Mouse (Mus musculus): ENCODE measurements around the gene Acp1. TPM values are rescaled to one million over a fixed set of nuclear protein-coding genes. Genes with fewer than 3 reads are reported as not detected.

The Acp1 gene
- polyA plus RNA-seq, 1 experiment from 2014 or later = 120 TPM

DNA sequence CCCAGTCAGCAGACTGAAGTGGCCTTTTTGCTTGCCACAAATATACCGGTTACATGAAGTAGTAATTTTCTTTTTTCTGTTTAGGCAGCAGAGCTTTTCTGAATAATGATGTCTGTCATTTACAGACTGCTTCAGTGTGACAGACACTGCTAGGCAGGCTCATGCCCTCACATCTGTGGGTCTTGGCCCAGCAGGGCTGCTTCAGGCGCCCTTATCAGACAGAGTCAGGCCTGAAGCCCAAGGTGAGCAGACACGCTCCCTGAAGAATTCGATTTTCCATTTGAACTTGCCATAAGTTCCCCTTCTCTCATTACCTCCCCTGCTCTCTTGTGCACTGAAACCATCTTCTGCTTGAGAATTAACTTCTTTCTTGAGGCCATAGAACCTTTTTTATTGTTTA, 23.4 kb downstream of the Acp1 start:
- Histone ChIP-seq H3K27me3 (ENCODE audit: control insufficient read depth, insufficient read depth, low read length) (peaks cover 55% of the 10 kb centered on the region), H3K4me3 (ENCODE audit: control insufficient read depth in 1 of 2, insufficient read depth in 1 of 2, low read depth in 1 of 2, low read length in 2 of 2) (no peak overlapping the region), H3K9ac (ENCODE audit: low read length) (no peak overlapping the region), H3K36me3 (ENCODE audit: control insufficient read depth, insufficient read depth, low read length) (no peaks in the 10 kb centered on the region), H3K4me1 (ENCODE audit: control insufficient read depth in 2 of 2, insufficient read depth in 2 of 2, low read length in 2 of 2) (peaks cover 0 to 6% of the 10 kb centered on the region in 2 experiments; a peak in 1 of 4 replicates), H3K27ac (replicated peaks in 1 of 2; ENCODE audit: control insufficient read depth in 1 of 2, insufficient read depth in 1 of 2, low read depth in 2 of 2, low read length in 2 of 2) (no peak overlapping the region), H3K4me2 (ENCODE audit: low read length) (no peak overlapping the region), H3K9me3 (ENCODE audit: control insufficient read depth, low read length) (no peaks in the 10 kb centered on the region)
- WGBS = 70% methylated on average over 4 of the region's 4 CpGs
- ATAC-seq (ENCODE audit: insufficient number of reproducible peaks, insufficient read depth, low FRiP score, low read depth) = no peak

DNA sequence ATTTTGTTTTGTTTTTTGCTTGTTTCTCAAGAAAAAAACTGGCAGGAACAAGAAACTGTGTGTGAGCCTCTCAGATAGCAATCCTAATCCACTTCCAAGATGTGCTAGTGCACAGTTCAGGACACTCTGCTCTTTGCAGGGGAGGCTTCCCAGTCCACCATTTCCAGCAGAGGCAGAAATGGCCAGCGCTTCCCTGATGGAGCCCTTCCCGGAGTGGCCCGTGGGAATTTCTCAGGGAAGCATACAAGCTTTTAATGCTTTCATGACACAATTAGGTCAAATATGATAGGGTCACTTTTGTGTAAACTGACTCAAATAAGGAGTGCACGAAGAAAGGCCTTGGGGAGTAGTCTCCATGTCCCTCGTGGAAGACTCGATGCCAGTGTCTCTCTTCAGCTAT, 25.5 kb downstream of the Acp1 start:
- Histone ChIP-seq H3K27ac (replicated peaks in 1 of 2; ENCODE audit: control insufficient read depth in 1 of 2, insufficient read depth in 1 of 2, low read depth in 2 of 2, low read length in 2 of 2) (no peak overlapping the region), H3K4me3 (ENCODE audit: control insufficient read depth in 1 of 2, insufficient read depth in 1 of 2, low read depth in 1 of 2, low read length in 2 of 2) (no peak overlapping the region), H3K9me3 (ENCODE audit: control insufficient read depth, low read length) (no peaks in the 10 kb centered on the region), H3K36me3 (ENCODE audit: control insufficient read depth, insufficient read depth, low read length) (no peaks in the 10 kb centered on the region), H3K27me3 (ENCODE audit: control insufficient read depth, insufficient read depth, low read length) (peaks cover 69% of the 10 kb centered on the region), H3K4me2 (ENCODE audit: low read length) (no peak overlapping the region), H3K4me1 (ENCODE audit: control insufficient read depth in 2 of 2, insufficient read depth in 2 of 2, low read length in 2 of 2) (peaks cover 0 to 6% of the 10 kb centered on the region in 2 experiments; a peak in 1 of 4 replicates), H3K9ac (ENCODE audit: low read length) (no peak overlapping the region)
- 75% methylated on average over 6 of the region's 6 CpGs for WGBS
- ATAC-seq (ENCODE audit: insufficient number of reproducible peaks, insufficient read depth, low FRiP score, low read depth) = no peak

DNA sequence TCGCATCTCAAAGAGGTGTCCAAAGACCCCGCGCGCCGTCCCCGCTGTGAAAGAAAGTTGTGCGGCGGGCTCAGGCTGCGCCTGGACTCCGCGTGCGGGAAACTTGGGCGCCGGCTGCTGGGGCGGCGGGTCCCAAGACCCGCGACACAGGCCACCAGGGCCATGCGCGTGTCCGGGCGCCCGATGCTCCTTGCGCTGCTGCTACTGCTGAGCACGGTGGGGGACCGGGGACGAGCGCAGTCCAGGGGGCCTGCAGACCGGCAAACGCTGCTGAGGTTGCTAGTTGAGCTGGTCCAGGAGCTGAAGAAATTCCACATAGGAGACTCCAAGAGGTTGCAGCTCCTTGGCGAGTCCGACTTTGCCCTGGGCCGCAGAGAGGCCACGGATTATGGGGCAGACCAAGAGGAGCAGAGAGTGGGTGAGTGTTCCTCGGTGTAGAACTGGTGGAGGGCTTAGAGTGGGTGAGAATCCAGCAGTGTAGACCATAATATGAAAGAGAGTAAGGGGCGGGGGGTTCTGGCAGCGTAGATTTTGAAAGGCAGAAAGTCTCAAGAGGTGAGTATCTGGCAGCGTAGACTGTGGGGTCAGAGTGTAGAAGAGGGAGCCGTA, 26.7 kb downstream of the Acp1 start:
- H3K4me1 ChIP-seq (ENCODE audit: control insufficient read depth in 2 of 2, insufficient read depth in 2 of 2, low read length in 2 of 2) = peaks cover 0 to 6% of the 10 kb centered on the region in 2 experiments; a peak in 1 of 4 replicates
- no peak overlapping the region for H3K27ac ChIP-seq (replicated peaks in 1 of 2; ENCODE audit: control insufficient read depth in 1 of 2, insufficient read depth in 1 of 2, low read depth in 2 of 2, low read length in 2 of 2)
- 8% methylated on average over 39 of the region's 39 CpGs for WGBS
- peak overlapping the region; percentile 96 for H3K4me2 ChIP-seq (ENCODE audit: low read length)
- no peaks in the 10 kb centered on the region for H3K9me3 ChIP-seq (ENCODE audit: control insufficient read depth, low read length)
- peaks cover 81% of the 10 kb centered on the region for H3K27me3 ChIP-seq (ENCODE audit: control insufficient read depth, insufficient read depth, low read length)
- no peaks in the 10 kb centered on the region for H3K36me3 ChIP-seq (ENCODE audit: control insufficient read depth, insufficient read depth, low read length)
- peak overlapping the region; percentile 42 to 50 for H3K4me3 ChIP-seq (ENCODE audit: control insufficient read depth in 1 of 2, insufficient read depth in 1 of 2, low read depth in 1 of 2, low read length in 2 of 2)
- no peak for ATAC-seq (ENCODE audit: insufficient number of reproducible peaks, insufficient read depth, low FRiP score, low read depth)
- H3K9ac ChIP-seq (ENCODE audit: low read length) = peak overlapping the region; percentile 42

DNA sequence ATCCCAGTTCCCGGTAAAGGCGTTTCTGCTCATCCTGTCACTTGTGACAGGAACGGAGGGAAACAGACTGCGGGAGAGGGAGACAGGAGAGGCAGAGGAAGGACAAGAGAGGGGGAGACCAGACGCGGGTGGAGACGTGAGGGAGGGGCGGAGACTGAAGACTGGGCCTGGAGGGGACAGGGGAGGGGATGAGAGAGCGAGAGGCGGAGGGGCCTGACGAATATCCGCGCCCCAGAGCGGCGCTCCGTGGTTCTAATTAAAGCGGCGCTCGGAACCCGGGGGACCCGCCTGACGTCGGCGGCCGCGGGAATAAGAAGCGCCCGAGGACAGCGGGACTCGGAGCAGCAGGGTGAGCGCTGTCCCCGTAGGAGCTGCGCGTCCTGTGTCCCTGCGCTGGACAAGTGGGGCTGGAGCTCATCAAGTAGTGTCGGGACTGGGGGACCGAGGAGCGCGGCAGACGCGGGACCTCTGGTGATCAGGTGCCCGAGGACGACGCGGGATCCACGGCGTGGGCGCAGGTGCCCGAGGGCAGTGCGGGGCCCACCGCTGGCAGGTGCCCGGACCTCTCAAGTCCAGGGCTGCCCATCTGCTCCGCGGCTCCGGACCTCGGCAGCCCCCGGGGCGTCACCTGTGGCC, 27.3 kb downstream of the Acp1 start, which contains the start of gene Alkal2:
Gene Alkal2, plus strand, starts transcription at position 337 of the 636 bp plus-strand sequence.
- peak; percentile 47; the same call in 1 of the 2 replicates for ATAC-seq (ENCODE audit: insufficient number of reproducible peaks, insufficient read depth, low FRiP score, low read depth)
- no peak within 1 kb of the TSS for H3K27ac ChIP-seq (replicated peaks in 1 of 2; ENCODE audit: control insufficient read depth in 1 of 2, insufficient read depth in 1 of 2, low read depth in 2 of 2, low read length in 2 of 2)
- H3K36me3 ChIP-seq (ENCODE audit: control insufficient read depth, insufficient read depth, low read length) = no peaks in the 10 kb centered on the region
- WGBS = under 1% methylated on average over 58 of the region's 58 CpGs
- H3K4me1 ChIP-seq (ENCODE audit: control insufficient read depth in 2 of 2, insufficient read depth in 2 of 2, low read length in 2 of 2) = peaks cover 0 to 6% of the 10 kb centered on the region in 2 experiments; a peak in 1 of 4 replicates
- H3K9me3 ChIP-seq (ENCODE audit: control insufficient read depth, low read length) = no peaks in the 10 kb centered on the region
- H3K9ac ChIP-seq (ENCODE audit: low read length) = peak within 1 kb of the TSS; percentile 42
- H3K4me2 ChIP-seq (ENCODE audit: low read length) = peak within 1 kb of the TSS; percentile 96
- H3K4me3 ChIP-seq (ENCODE audit: control insufficient read depth in 1 of 2, insufficient read depth in 1 of 2, low read depth in 1 of 2, low read length in 2 of 2) = peak within 1 kb of the TSS; percentile 42 to 50
- H3K27me3 ChIP-seq (ENCODE audit: control insufficient read depth, insufficient read depth, low read length) = peaks cover 81% of the 10 kb centered on the region

DNA sequence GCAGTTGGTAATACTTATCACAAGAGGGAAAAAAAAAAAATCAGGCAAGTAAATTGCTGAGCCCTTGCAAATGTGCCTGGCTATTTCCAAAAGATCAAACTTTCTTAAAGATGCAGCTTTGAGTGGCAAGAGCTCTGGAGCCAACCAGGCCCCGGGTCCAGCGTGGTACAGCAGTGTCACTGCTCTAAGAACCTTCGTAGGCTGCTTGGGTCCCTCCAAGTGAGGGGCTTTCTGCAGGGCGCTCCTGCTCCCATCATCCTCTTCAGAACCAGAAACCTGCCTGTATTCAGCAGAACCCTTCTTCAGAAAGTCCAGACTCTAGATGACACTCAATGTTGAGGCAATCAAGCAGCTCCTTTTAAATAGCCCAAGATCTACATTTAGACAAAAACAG, 27.8 kb downstream of the Acp1 start:
- peak overlapping the region; percentile 42 to 50 for H3K4me3 ChIP-seq (ENCODE audit: control insufficient read depth in 1 of 2, insufficient read depth in 1 of 2, low read depth in 1 of 2, low read length in 2 of 2)
- 10% methylated on average over 4 of the region's 4 CpGs for WGBS

DNA sequence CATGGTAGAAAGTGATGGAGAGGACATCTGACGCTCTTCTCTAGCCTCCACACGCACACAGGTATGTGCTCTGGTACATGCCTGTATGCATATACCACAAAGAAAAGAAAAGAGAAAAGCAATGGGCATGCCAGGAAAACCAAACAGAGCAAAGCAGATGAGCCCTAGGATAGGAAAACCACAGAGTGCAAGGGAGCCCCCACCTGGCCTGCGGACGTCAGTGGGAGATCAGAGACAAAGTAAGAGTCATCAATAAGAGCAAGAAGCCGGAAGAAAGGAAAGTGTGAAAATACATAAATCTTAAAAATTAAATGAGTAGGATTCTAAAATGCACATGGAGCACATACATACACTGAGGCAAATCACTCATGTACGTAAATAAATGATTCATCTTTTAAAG, 31.9 kb downstream of the Acp1 start:
- ATAC-seq (ENCODE audit: insufficient number of reproducible peaks, insufficient read depth, low FRiP score, low read depth) = no peak
- Histone ChIP-seq H3K27me3 (ENCODE audit: control insufficient read depth, insufficient read depth, low read length) (peaks cover 41% of the 10 kb centered on the region), H3K9ac (ENCODE audit: low read length) (no peak overlapping the region), H3K4me3 (ENCODE audit: control insufficient read depth in 1 of 2, insufficient read depth in 1 of 2, low read depth in 1 of 2, low read length in 2 of 2) (no peak overlapping the region), H3K9me3 (ENCODE audit: control insufficient read depth, low read length) (no peaks in the 10 kb centered on the region), H3K4me2 (ENCODE audit: low read length) (no peak overlapping the region), H3K36me3 (ENCODE audit: control insufficient read depth, insufficient read depth, low read length) (no peaks in the 10 kb centered on the region), H3K4me1 (ENCODE audit: control insufficient read depth in 2 of 2, insufficient read depth in 2 of 2, low read length in 2 of 2) (0 out of 4 replicates have a peak, but pooled peaks cover 0 to 2% of the 10 kb centered on the region in 2 experiments), H3K27ac (replicated peaks in 1 of 2; ENCODE audit: control insufficient read depth in 1 of 2, insufficient read depth in 1 of 2, low read depth in 2 of 2, low read length in 2 of 2) (no peak overlapping the region)
- 68% methylated on average over 6 of the region's 6 CpGs for WGBS

More for the DNA sequence above, 27.8 kb downstream of the Acp1 start:
- Histone ChIP-seq H3K4me2 (ENCODE audit: low read length) (peak overlapping the region; percentile 96), H3K27me3 (ENCODE audit: control insufficient read depth, insufficient read depth, low read length) (peaks cover 78% of the 10 kb centered on the region), H3K36me3 (ENCODE audit: control insufficient read depth, insufficient read depth, low read length) (no peaks in the 10 kb centered on the region), H3K4me1 (ENCODE audit: control insufficient read depth in 2 of 2, insufficient read depth in 2 of 2, low read length in 2 of 2) (peaks cover 0 to 6% of the 10 kb centered on the region in 2 experiments; a peak in 1 of 4 replicates), H3K27ac (replicated peaks in 1 of 2; ENCODE audit: control insufficient read depth in 1 of 2, insufficient read depth in 1 of 2, low read depth in 2 of 2, low read length in 2 of 2) (no peak overlapping the region), H3K9me3 (ENCODE audit: control insufficient read depth, low read length) (no peaks in the 10 kb centered on the region), H3K9ac (ENCODE audit: low read length) (no peak overlapping the region)
- ATAC-seq (ENCODE audit: insufficient number of reproducible peaks, insufficient read depth, low FRiP score, low read depth) = no peak

DNA sequence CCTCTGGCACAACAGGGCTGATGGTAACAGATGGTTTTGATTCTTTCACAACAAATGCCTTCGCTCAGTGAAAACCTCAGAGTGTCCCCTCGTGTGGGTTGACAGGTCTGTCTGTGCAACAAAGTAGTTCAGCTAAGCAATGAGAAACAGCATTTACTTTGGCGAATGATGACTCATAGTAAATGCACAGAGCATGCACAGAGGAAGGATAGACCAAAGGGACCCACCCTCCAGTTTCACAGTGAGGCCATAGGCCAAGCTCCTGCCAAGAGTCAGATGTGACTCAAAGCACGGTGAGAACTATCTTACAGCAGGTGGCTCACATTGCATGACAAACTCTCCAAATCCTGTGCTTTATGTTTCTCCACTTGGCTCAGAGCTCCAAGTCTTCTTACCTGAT, 45.6 kb downstream of the Acp1 start:
- peaks cover 8 to 13% of the 10 kb centered on the region in 2 experiments for H3K4me1 ChIP-seq (ENCODE audit: control insufficient read depth in 2 of 2, insufficient read depth in 2 of 2, low read length in 2 of 2)
- H3K27ac ChIP-seq (replicated peaks in 1 of 2; ENCODE audit: control insufficient read depth in 1 of 2, insufficient read depth in 1 of 2, low read depth in 2 of 2, low read length in 2 of 2) = no peak overlapping the region
- no peak overlapping the region for H3K4me3 ChIP-seq (ENCODE audit: control insufficient read depth in 1 of 2, insufficient read depth in 1 of 2, low read depth in 1 of 2, low read length in 2 of 2)
- no peak overlapping the region for H3K4me2 ChIP-seq (ENCODE audit: low read length)
- no peak for ATAC-seq (ENCODE audit: insufficient number of reproducible peaks, insufficient read depth, low FRiP score, low read depth)
- no peak overlapping the region for H3K9ac ChIP-seq (ENCODE audit: low read length)
- WGBS = 79% methylated on average over 4 of the region's 4 CpGs
- no peaks in the 10 kb centered on the region for H3K27me3 ChIP-seq (ENCODE audit: control insufficient read depth, insufficient read depth, low read length)
- H3K9me3 ChIP-seq (ENCODE audit: control insufficient read depth, low read length) = no peaks in the 10 kb centered on the region
- no peaks in the 10 kb centered on the region for H3K36me3 ChIP-seq (ENCODE audit: control insufficient read depth, insufficient read depth, low read length)

All from heart, embryonic 14.5 days (tissue).